Mouse (Mus musculus) central nervous system, embryonic 11.5 days (tissue): ENCODE measurements around the gene Ccdc8. TPM values are rescaled to one million over a fixed set of nuclear protein-coding genes. Genes with fewer than 3 reads are reported as not detected.

ENCODE experiments used
- polyA plus RNA-seq: library from polyadenylated mRNA; depleted of rRNA; stranded (reverse); fragments of >200 nt; gene quantifications from 2 replicates; pipeline ENCODE4 v1.2.3, GENCODE M21; 2012; rRNA removed

Gene Ccdc8
- 16.4 and 22.4 TPM in 2 replicates for polyA plus RNA-seq

DNA sequence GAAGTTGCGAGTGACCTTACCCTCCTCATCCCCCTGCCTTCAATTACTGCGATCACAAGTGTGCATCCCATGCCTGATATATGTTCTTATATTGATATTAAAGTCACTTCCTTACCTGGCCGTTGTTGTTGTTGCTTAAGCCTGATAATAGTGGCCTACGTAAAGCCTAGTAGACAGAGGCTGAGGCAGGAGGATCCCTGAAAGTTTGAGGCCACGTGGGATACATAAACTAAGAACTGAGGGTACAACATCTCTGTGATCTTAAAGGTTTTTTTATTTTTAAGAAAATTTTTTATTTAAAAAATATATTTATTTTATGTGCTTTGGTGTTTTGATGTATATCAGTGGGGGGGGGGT lies at the start of gene Ccdc8:
Gene Ccdc8 (plus strand): TSS at position 258 of the 357 bp plus-strand sequence.

DNA sequence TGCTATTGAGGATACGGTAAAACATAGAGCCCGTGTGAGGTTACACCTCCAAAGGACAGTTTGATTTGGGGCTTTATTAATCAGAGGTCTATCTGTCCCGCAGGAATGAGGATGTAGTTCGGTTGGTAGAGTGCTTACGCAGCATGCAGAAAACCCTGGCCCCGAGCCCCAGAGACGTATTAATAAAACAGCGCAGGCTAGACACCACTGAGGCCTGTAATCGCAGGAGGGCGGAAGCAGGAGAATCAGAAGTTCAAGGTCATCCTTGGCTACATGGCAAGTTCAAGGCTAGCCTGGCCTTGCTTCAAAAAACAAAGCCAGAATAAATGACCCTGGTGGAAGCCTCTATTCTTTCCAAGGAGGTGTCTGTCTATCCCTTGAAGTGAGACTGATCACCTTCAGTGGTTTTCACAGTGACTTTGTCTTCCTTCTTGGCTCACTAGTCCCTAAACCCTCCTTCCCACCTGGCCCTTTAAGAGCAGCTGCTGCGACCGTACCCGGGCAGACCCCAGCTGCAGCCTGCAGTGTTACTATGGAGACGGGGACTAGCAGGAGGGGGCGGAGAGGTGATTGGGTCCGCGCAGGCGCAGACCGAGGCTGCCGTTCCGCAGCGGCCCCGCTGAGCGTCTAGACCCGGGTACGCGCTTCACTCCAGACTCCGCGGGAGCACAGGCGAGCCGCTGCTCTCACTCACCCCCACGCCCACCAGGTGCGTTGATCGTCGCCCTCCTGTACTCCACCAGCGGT lies 48.3 kb upstream of the Ccdc8 start, which contains the start of gene Pnmal2:
Gene Pnmal2 (plus strand): TSS at position 622 of the 747 bp plus-strand sequence.

DNA sequence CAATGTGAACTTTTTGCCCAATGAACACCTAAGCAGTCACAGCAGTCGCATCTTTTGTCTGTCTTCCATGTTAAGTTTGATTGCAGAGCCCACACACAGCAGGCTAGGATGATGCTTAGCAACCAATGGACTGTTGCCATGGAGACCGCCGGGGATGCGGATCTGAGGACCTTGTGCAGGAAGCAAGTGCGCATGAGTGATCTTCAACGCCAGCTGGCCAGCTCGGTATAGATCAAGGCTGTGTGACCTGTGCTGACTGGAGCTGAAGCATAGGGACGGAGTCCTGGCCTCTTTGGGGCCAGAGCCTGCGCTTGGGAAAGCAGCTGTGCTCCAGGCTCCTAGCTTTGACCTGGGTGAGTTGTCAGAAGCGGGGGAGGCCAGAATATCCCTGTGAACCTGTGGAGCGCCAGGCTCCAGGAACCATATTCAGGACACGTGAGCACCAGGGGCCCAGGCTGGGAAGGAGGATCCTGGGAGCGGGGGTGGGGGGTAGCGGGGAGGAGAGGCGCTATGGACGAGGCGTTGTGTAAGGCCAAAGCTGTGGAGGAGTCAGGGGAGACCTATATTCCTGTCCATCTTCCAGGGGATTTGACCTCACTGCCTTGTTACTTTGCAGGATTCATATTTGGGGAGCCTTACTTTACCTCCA lies 32.8 kb upstream of the Ccdc8 start, which contains the start of gene Pnmal1:
Gene Pnmal1 (plus strand): TSS at position 141 of the 649 bp plus-strand sequence.

DNA sequence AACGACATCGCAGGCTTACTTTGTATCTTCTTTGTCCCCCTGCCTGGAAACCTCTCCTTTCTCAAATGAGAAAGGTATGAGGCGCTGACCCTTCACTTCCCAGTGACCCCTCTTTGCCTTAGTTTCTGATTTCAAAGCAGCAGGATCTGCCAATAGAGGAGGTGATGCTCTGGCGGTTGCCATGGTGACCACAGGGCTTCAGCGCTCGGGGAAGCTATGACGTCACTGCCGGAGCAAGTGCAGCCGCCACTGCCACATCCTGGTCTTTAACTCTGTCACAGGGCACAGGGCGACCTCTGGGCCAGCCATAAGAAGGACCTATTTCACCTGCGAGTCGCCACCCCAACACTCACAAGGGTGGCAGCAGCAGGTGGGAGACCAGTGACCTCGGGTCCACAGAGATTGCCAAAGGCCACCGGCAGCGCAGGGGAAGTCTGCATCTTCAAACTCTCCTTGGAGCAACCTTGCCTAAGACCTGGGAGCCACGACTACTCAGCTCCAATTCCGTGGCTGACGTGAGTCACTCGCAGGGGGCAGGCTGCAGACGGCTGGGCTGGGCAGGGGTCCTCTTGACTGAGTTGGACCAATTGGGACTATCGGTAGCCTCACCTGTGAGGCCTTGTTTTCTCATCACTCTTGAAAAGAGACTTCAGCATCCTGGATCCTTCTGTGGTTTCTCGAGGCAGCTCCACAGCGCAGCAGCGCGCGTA lies 9.5 kb upstream of the Ccdc8 start, which contains the start of gene Gm42372:
Gene Gm42372 (plus strand): TSS at position 228 of the 710 bp plus-strand sequence.

DNA sequence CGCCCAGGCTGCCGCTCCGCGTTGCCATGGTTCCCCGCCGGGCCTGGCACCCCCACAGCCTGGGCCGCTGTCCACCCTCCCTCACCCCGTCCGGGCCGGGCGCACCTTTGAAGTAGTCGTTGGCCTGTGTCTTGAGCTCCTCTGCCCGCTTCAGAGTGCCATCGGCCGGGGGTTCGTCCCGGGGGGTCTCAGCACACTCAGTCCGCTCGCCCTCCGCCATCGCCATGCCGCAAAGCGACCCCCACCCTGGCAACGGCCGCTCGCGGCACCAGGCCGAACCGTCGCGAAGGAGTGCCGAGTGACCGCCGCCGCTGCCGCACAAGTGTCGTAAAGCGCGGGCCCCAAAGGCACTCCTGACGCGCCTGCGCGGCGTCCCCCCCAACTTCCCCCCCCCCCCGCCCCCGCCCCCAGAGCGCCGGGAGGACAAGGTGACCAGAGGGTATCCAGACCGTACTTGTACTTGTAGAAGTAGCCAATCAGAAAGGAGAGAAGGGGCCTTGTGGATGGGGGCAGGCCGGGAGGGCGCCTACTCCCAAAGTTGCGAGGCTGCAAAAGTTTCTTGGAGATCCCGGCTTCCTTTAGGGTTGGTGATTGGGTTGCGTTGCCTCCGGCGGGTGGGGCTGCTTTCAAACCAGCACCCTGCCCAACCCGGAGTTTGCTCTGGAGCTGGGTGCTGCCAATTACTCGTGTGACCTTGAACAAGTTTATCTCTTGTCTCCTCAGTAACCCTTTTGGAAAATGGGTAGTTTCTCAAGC lies 35.3 kb downstream of the Ccdc8 start, which contains the start of gene Ppp5c:
Gene Ppp5c (minus strand): TSS at position 337 of the 756 bp plus-strand sequence.

Other genes with a start within 250 kb of the Ccdc8 start
- 61.6 and 64.9 TPM in 2 replicates for gene Slc1a5, start 211.4 kb upstream of the Ccdc8 start, polyA plus RNA-seq
- gene Strn4, start 176.8 kb upstream of the Ccdc8 start, polyA plus RNA-seq = 177 and 182 TPM in 2 replicates
- 29.3 and 35.3 TPM in 2 replicates for gene Fkrp, start 176.0 kb upstream of the Ccdc8 start, polyA plus RNA-seq
- 17.6 and 18.1 TPM in 2 replicates for gene Prkd2, start 149.8 kb upstream of the Ccdc8 start, polyA plus RNA-seq
- gene Dact3, start 117.4 kb upstream of the Ccdc8 start, polyA plus RNA-seq = 40.8 and 52.2 TPM in 2 replicates
- 33.1 and 38.4 TPM in 2 replicates for gene Gng8, start 100.9 kb upstream of the Ccdc8 start, polyA plus RNA-seq
- 0.94 and 1.0 TPM in 2 replicates for gene Ptgir, start 86.2 kb upstream of the Ccdc8 start, polyA plus RNA-seq
- 330 and 348 TPM in 2 replicates for gene Calm3, start 68.6 kb upstream of the Ccdc8 start, polyA plus RNA-seq
- gene Pnmal2, start 48.0 kb upstream of the Ccdc8 start, polyA plus RNA-seq = 10.3 and 15.8 TPM in 2 replicates
- gene Pnmal1, start 33.0 kb upstream of the Ccdc8 start, polyA plus RNA-seq = 7.1 and 14.8 TPM in 2 replicates
- 3.1 and 4.9 TPM in 2 replicates for gene Gm42372, start 9.6 kb upstream of the Ccdc8 start, polyA plus RNA-seq
- gene Ppp5c, start 35.2 kb downstream of the Ccdc8 start, polyA plus RNA-seq = 128 and 142 TPM in 2 replicates
- gene Hif3a, start 69.7 kb downstream of the Ccdc8 start, polyA plus RNA-seq = 5.5 and 10.6 TPM in 2 replicates
- 0.18 and 0.27 TPM in 2 replicates for gene Psg16, start 81.3 kb downstream of the Ccdc8 start, polyA plus RNA-seq
- 0.04 TPM in 1 of 2 replicates, not detected in the other for gene Ceacam3, start 157.6 kb downstream of the Ccdc8 start, polyA plus RNA-seq
- gene Psg29, start 210.8 kb downstream of the Ccdc8 start, polyA plus RNA-seq = not detected in 2 replicates